8 mouse cellular contexts compared by ENCODE assay signal in the genomic region with DNA sequence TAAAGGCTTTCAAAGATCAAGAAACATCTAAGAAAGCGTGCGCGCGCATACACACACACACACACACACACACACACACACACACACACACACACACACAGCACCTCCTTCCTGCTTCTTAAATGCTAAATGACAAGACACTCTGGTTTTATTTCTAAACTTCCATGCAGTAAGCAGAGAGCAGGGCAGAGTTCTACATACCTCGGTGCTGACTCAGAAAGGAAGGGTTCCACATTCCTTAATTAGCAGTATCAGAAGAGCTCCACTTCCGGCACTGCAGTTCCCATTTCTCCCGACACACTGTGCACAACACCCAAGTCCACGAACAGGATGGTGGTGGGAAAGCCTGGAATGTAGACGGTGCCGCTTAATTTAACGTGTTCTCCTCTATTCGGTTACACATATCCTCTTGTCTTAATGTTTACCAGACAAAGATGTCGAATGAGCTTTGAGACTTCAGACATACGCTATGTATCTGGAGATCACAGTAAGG. TPM values are rescaled to one million over a fixed set of nuclear protein-coding genes. Genes with fewer than 3 reads are reported as not detected.
A peak's percentile ranks its signal among the peaks of the same experiment; 100 is the strongest.
DNase-seq lines count a peak whose midpoint lies in the region; TF ChIP-seq lines count a peak whose summit lies in the region.

A gene (minus strand): TSS at position 443 of the 493 bp plus-strand sequence.

- 72% methylated on average over 14 of the region's 14 CpGs for WGBS in forebrain, embryonic 10.5 days

- TF ChIP-seq CTCF in ES-Bruce4 (IDR thresholded peaks at IDR 0.05; ENCODE audit: low read depth, low read length) = no peak

- no peak within 1 kb of the TSS for H3K27ac ChIP-seq in ES-Bruce4 (ENCODE audit: insufficient read depth, low read length)
- H3K27ac ChIP-seq in forebrain, embryonic 10.5 days = no peak within 1 kb of the TSS

- H3K36me3 ChIP-seq in ES-Bruce4 (ENCODE audit: control insufficient read depth, insufficient read depth, low read length, poor library complexity, severe bottlenecking) (no peaks in the 10 kb centered on the region), myocyte (ENCODE audit: control insufficient read depth, insufficient read depth) (no peaks in the 10 kb centered on the region)
- H3K36me3 ChIP-seq in forebrain, embryonic 10.5 days (replicated peaks) = no peaks in the 10 kb centered on the region

- H3K9me3 ChIP-seq in ES-Bruce4 (replicated peaks; ENCODE audit: control insufficient read depth, insufficient read depth, low read length, poor library complexity, severe bottlenecking) = no peaks in the 10 kb centered on the region
- no peaks in the 10 kb centered on the region for H3K9me3 ChIP-seq in forebrain, embryonic 10.5 days

- no peaks in the 10 kb centered on the region for H3K4me1 ChIP-seq in ES-Bruce4 (ENCODE audit: control insufficient read depth, insufficient read depth, low read length)
- H3K4me1 ChIP-seq in forebrain, embryonic 10.5 days = no peaks in the 10 kb centered on the region

- H3ac ChIP-seq in myocyte (ENCODE audit: control insufficient read depth, insufficient read length) = no peak within 1 kb of the TSS

- TF ChIP-seq POLR2A in ES-Bruce4 (IDR thresholded peaks at IDR 0.05; ENCODE audit: insufficient read depth, low read length) (no peak), myocyte (IDR thresholded peaks at IDR 0.05; ENCODE audit: insufficient read length, low read depth) (peak; percentile 47)

- H3K4me3 ChIP-seq in ES-Bruce4 (ENCODE audit: low read depth, low read length) (no peak within 1 kb of the TSS), myocyte (no peak within 1 kb of the TSS)
- H3K4me3 ChIP-seq in forebrain, embryonic 10.5 days = no peak within 1 kb of the TSS

- H3K27me3 ChIP-seq in ES-Bruce4 (ENCODE audit: control insufficient read depth, insufficient read depth, low read length, poor library complexity, severe bottlenecking) = no peaks in the 10 kb centered on the region
- no peaks in the 10 kb centered on the region for H3K27me3 ChIP-seq in myocyte (ENCODE audit: control insufficient read depth, insufficient read depth, insufficient read length)
- H3K27me3 ChIP-seq in forebrain, embryonic 10.5 days (ENCODE audit: poor library complexity, severe bottlenecking) = peaks cover 3% of the 10 kb centered on the region

- H3K79me2 ChIP-seq in myocyte (ENCODE audit: control insufficient read depth, insufficient read depth) = no peaks in the 10 kb centered on the region

- DNase-seq in adrenal gland, adult 18-20 months (ENCODE audit: low spot score in 2 of 2) = no peak
- peak; percentile 62 for DNase-seq in heart, adult 8-10 months (ENCODE audit: low spot score)
- peak; percentile 38 to 40 for DNase-seq in kidney, postnatal 36 days
- no peak for DNase-seq in forebrain, embryonic 10.5 days (ENCODE audit: extremely low spot score, low spot score)
- no peak for DNase-seq in left cerebral cortex, adult 18-20 months (ENCODE audit: low spot score in 2 of 2)
- no peak for DNase-seq in right cerebral cortex, postnatal 25 days

- TF ChIP-seq EP300 in ES-Bruce4 (IDR thresholded peaks at IDR 0.05; ENCODE audit: insufficient read depth, low read depth, low read length) = no peak

- peak within 1 kb of the TSS; percentile 93 for H3K4me2 ChIP-seq in myocyte (ENCODE audit: low read depth)

- no peak within 1 kb of the TSS for H3K9ac ChIP-seq in ES-Bruce4 (ENCODE audit: low read depth, poor library complexity, severe bottlenecking)

TF ChIP-seq in myocyte, 11 proteins besides CTCF, POLR2A, EP300 and RAD21:
- TF ChIP-seq SRF (IDR thresholded peaks at IDR 0.05; ENCODE audit: control insufficient read depth, insufficient read length, low read depth) (peak; percentile 85), E2F4 (IDR thresholded peaks at IDR 0.05; ENCODE audit: insufficient read depth) (no peak)

RNA-seq across cellular contexts. Expression of the gene that starts here (rescaled TPM):
- polyA plus RNA-seq in ES-Bruce4 (2011; ENCODE audit: insufficient read depth, insufficient read length, low read depth, missing spikeins) = 39.6 and 39.9 TPM in 2 replicates
- total RNA-seq in adrenal gland, adult 18-20 months (2021) = 10 to 100 TPM; 20.0 to 21.7 TPM
- total RNA-seq in heart, adult 8-10 months (2022) = 10 to 100 TPM in 1 of 4 experiments, 1 to 10 TPM in 3; 7.4 to 12.0 (median 8.9) TPM
- polyA plus RNA-seq in myocyte (2012; fragmentation: generic; extraction: Trizol) = 5.0 TPM
- polyA plus RNA-seq in forebrain, embryonic 10.5 days (2016; fragmentation: Nextera tagmentation; extraction: Ambion mirVana) = 3.4 and 4.1 TPM in 2 replicates
- 1 to 10 TPM; 2.8 to 3.0 TPM for total RNA-seq in left cerebral cortex, adult 18-20 months (2021)

Comparison
In these comparisons a context has a peak if more than half of its experiments do, and no peak if none do; other contexts are left out.
1. DNase-seq: peak in heart, adult 8-10 months (single experiment) and kidney, postnatal 36 days (2 of 2); none in adrenal gland, adult 18-20 months (0 of 2), forebrain, embryonic 10.5 days (single experiment), left cerebral cortex, adult 18-20 months (0 of 2) and right cerebral cortex, postnatal 25 days (single experiment).